8 mouse cellular contexts compared by ENCODE assay signal in genomic region chr6:87503536-87503935, GRCm38 (mm10).
"Had no signal": no experiment of that assay in that cellular context is flagged by ENCODE, and none has a peak within 500 bp of the region (broad histone marks: within the 10 kb centered on the region; RNA-seq: fewer than 3 reads in every experiment).

No protein-coding gene starts in this region.

- H3K36me3 ChIP-seq: limb, embryonic 12.5 days; liver, embryonic 15.5 days; lung, embryonic 15.5 days; midbrain, embryonic 12.5 days; neural tube, embryonic 12.5 days had no signal

- ATAC-seq: intestine, embryonic 16.5 days had no signal

- H3K9me3 ChIP-seq: limb, embryonic 12.5 days; liver, embryonic 15.5 days; lung, embryonic 15.5 days; midbrain, embryonic 12.5 days; neural tube, embryonic 12.5 days had no signal

- H3K4me2 ChIP-seq: limb, embryonic 12.5 days; liver, embryonic 15.5 days; lung, embryonic 15.5 days; midbrain, embryonic 12.5 days; neural tube, embryonic 12.5 days had no signal

- H3K27me3 ChIP-seq: limb, embryonic 12.5 days; liver, embryonic 15.5 days; lung, embryonic 15.5 days; midbrain, embryonic 12.5 days; neural tube, embryonic 12.5 days had no signal

- H3K4me3 ChIP-seq: limb, embryonic 12.5 days; liver, embryonic 15.5 days; lung, embryonic 15.5 days; midbrain, embryonic 12.5 days; neural tube, embryonic 12.5 days had no signal

- H3K27ac ChIP-seq: limb, embryonic 12.5 days; liver, embryonic 15.5 days; midbrain, embryonic 12.5 days; neural tube, embryonic 12.5 days had no signal

- H3K9ac ChIP-seq: limb, embryonic 12.5 days; liver, embryonic 15.5 days; lung, embryonic 15.5 days; midbrain, embryonic 12.5 days; neural tube, embryonic 12.5 days had no signal

- DNase-seq: kidney, adult 8-10 months; kidney, postnatal 25 days had no signal

- H3K4me1 ChIP-seq: lung, embryonic 15.5 days; neural tube, embryonic 12.5 days had no signal
